Mouse (Mus musculus) heart, adult 2 months (tissue): Measurements from ENCODE around the gene Usp35. TPM values are rescaled to one million over a fixed set of nuclear protein-coding genes. Genes with fewer than 3 reads are reported as not detected.

ENCODE experiments used
- DNase-seq, 2 experiments: peaks; one replicate each; pipeline ENCODE4 v3.0.0; 2021
- H3K27ac ChIP-seq: fragments of 200-600 bp; 2 replicates; pipeline ENCODE4 v1.8.1; 2022
- H3K27me3 ChIP-seq: fragments of 200-500 bp; 2 replicates; pipeline ENCODE4 v1.6.1; 2012; ENCODE audit warnings: mild to moderate bottlenecking, low read length, inconsistent platforms, mixed read lengths; ENCODE audit not compliant: control insufficient read depth, insufficient read depth
- H3K36me3 ChIP-seq: fragments of 200-500 bp; 2 replicates; pipeline ENCODE4 v1.6.1; 2012; ENCODE audit warnings: low read length, inconsistent platforms; ENCODE audit not compliant: control insufficient read depth, insufficient read depth
- H3K4me1 ChIP-seq: fragments of 200-500 bp; 2 replicates; pipeline ENCODE4 v1.6.1; 2011; ENCODE audit warnings: low read length; ENCODE audit not compliant: control insufficient read depth, insufficient read depth
- H3K4me3 ChIP-seq: fragments of 200-600 bp; 2 replicates; pipeline ENCODE4 v1.8.1; 2022
- H3K79me2 ChIP-seq: fragments of 200-500 bp; replicated peaks from 2 replicates; pipeline ENCODE4 v1.6.1; 2012; ENCODE audit warnings: mild to moderate bottlenecking, inconsistent platforms, low read length, moderate library complexity, mixed read lengths; ENCODE audit not compliant: control insufficient read depth, insufficient read depth
- H3K9ac ChIP-seq: fragments of 200-500 bp; 2 replicates; pipeline ENCODE4 v1.6.1; 2012; ENCODE audit warnings: low read depth, mild to moderate bottlenecking, control low read depth, inconsistent platforms, low read length, mixed read lengths
- CTCF ChIP-seq: fragments of 200-600 bp; IDR thresholded peaks from 2 replicates; pipeline ENCODE4 v1.8.1; 2022; ENCODE audit warnings: antibody characterized with exemption, mild to moderate bottlenecking, moderate library complexity
- EP300 ChIP-seq: fragments of 200-500 bp; IDR thresholded peaks from 2 replicates; pipeline ENCODE4 v1.6.1; 2011; ENCODE audit warnings: low read depth, low read length, control low read depth; ENCODE audit not compliant: insufficient read depth
- POLR2A ChIP-seq: fragments of 200-500 bp; IDR thresholded peaks from 2 replicates; pipeline ENCODE4 v1.6.1; 2011; ENCODE audit warnings: mild to moderate bottlenecking, low read depth, low read length, control low read depth; ENCODE audit not compliant: insufficient read depth
- WGBS: fragments of 180-500 bp; shearing (Covaris S2); methylation state at CpG from one replicate; pipeline ENCODE4 v1.1.7; 2018; 5-methylcytosine and 5-hydroxymethylcytosine counted together
- intact Hi-C: fragments of 180-260 bp; cut with DNase I; formaldehyde crosslinking; loops from one replicate; pipeline ENCODE4 v1.15.1; 2025
- polyA plus RNA-seq: library from polyadenylated mRNA; depleted of rRNA; stranded (reverse); fragments of >200 nt; gene quantifications from 2 replicates; pipeline ENCODE4 v1.2.3, GENCODE M21; 2012
- total RNA-seq, 2 experiments: library from RNA; stranded (reverse); gene quantifications; 2 replicates each; pipeline ENCODE4 v1.2.3; 2021

Usp35 gene
- total and polyA plus RNA-seq, 3 experiments, result 0.84 to 2.5 (median 1.0) TPM

GRCm38 (mm10) chr7:97311620-97312019 lies 20.2 kb downstream of the Usp35 start:
- H3K4me3 ChIP-seq, result no peak overlapping the region
- H3K36me3 ChIP-seq, result no peaks in the 10 kb centered on the region
- H3K9ac ChIP-seq, result no peak overlapping the region
- intact Hi-C loops, result no loop called here
- peak in 1 of 2 experiments; percentile 18 for DNase-seq
- H3K4me1 ChIP-seq, result no peaks in the 10 kb centered on the region
- TF ChIP-seq EP300, result no peak
- TF ChIP-seq CTCF, result no peak
- WGBS, result 82% methylated on average over 14 of the region's 14 CpGs
- no peaks in the 10 kb centered on the region for H3K27me3 ChIP-seq
- no peak overlapping the region for H3K27ac ChIP-seq
- no peaks in the 10 kb centered on the region for H3K79me2 ChIP-seq

GRCm38 (mm10) chr7:97310341-97310635 lies 21.5 kb downstream of the Usp35 start:
- intact Hi-C loops, result no loop called here
- TF ChIP-seq CTCF, result no peak
- no peak for TF ChIP-seq EP300
- no peak for TF ChIP-seq POLR2A
- WGBS, result 94% methylated on average over 3 of the region's 3 CpGs
- Histone ChIP-seq H3K79me2 (no peaks in the 10 kb centered on the region), H3K36me3 (no peaks in the 10 kb centered on the region), H3K9ac (no peak overlapping the region), H3K27ac (no peak overlapping the region), H3K4me1 (no peaks in the 10 kb centered on the region), H3K4me3 (no peak overlapping the region), H3K27me3 (no peaks in the 10 kb centered on the region)
- DNase-seq, result no peak

GRCm38 (mm10) chr7:97309461-97310340 lies 22.1 kb downstream of the Usp35 start:
- no peaks in the 10 kb centered on the region for H3K27me3 ChIP-seq
- no peak overlapping the region for H3K4me3 ChIP-seq
- no peak overlapping the region for H3K9ac ChIP-seq
- intact Hi-C loops, result no loop called here
- H3K36me3 ChIP-seq, result no peaks in the 10 kb centered on the region
- no peaks in the 10 kb centered on the region for H3K4me1 ChIP-seq
- 85% methylated on average over 4 of the region's 4 CpGs for WGBS
- H3K27ac ChIP-seq, result no peak overlapping the region
- DNase-seq, result peak; percentile 1 to 14
- TF ChIP-seq POLR2A (no peak), EP300 (no peak), CTCF (no peak)
- no peaks in the 10 kb centered on the region for H3K79me2 ChIP-seq

GRCm38 (mm10) chr7:97307546-97307945 lies 24.3 kb downstream of the Usp35 start:
- Histone ChIP-seq H3K79me2 (no peaks in the 10 kb centered on the region), H3K36me3 (no peaks in the 10 kb centered on the region)
- DNase-seq, result peak; percentile 1 to 11

GRCm38 (mm10) chr7:97306813-97307212 lies 25.0 kb downstream of the Usp35 start:
- WGBS, result 96% methylated on average over 2 of the region's 2 CpGs
- no peak overlapping the region for H3K4me3 ChIP-seq
- H3K4me1 ChIP-seq, result no peaks in the 10 kb centered on the region
- H3K27ac ChIP-seq, result no peak overlapping the region
- no peak overlapping the region for H3K9ac ChIP-seq
- intact Hi-C loops, result no loop called here
- TF ChIP-seq CTCF (no peak), EP300 (no peak)
- no peaks in the 10 kb centered on the region for H3K36me3 ChIP-seq
- no peaks in the 10 kb centered on the region for H3K27me3 ChIP-seq
- DNase-seq, result peak in 1 of 2 experiments; percentile 8
- H3K79me2 ChIP-seq, result no peaks in the 10 kb centered on the region

More at GRCm38 (mm10) chr7:97307546-97307945, 24.3 kb downstream of the Usp35 start:
- 100% methylated on average over 1 of the region's 1 CpGs for WGBS
- no peak for TF ChIP-seq CTCF
- TF ChIP-seq EP300, result no peak
- TF ChIP-seq POLR2A, result no peak
- Histone ChIP-seq H3K27ac (no peak overlapping the region), H3K27me3 (no peaks in the 10 kb centered on the region), H3K9ac (no peak overlapping the region), H3K4me3 (no peak overlapping the region), H3K4me1 (no peaks in the 10 kb centered on the region)
- intact Hi-C loops, result no loop called here

- no peaks in the 10 kb centered on the region for H3K79me2 ChIP-seq
- H3K9ac ChIP-seq, result no peak overlapping the region
- H3K27ac ChIP-seq, result no peak overlapping the region
- peak in 1 of 2 experiments; percentile 11 for DNase-seq
- no peaks in the 10 kb centered on the region for H3K4me1 ChIP-seq
- intact Hi-C loops, result no loop called here
- no peaks in the 10 kb centered on the region for H3K27me3 ChIP-seq
- no peak overlapping the region for H3K4me3 ChIP-seq
- TF ChIP-seq EP300 (no peak), POLR2A (no peak), CTCF (no peak)
- no peaks in the 10 kb centered on the region for H3K36me3 ChIP-seq
- 78% methylated on average over 4 of the region's 4 CpGs for WGBS
These were observed 26.6 kb downstream of the Usp35 start for GRCm38 (mm10) chr7:97305206-97305605.
